Mouse (Mus musculus): ENCODE results near the gene Tktl1. TPM values are rescaled to one million over a fixed set of nuclear protein-coding genes. Genes with fewer than 3 reads are reported as not detected.

Tktl1 gene
- polyA plus RNA-seq, 1 experiment from 2014 or later: 0.08 TPM

Other genes with a start within 250 kb of the Tktl1 start
- gene Renbp, start 246.4 kb upstream of the Tktl1 start, polyA plus RNA-seq (2016; fragmentation: Nextera tagmentation; extraction: Ambion mirVana): 19.7 and 24.7 TPM in 2 replicates
- gene Hcfc1, start 210.9 kb upstream of the Tktl1 start, polyA plus RNA-seq (2016; fragmentation: Nextera tagmentation; extraction: Ambion mirVana): 71.0 and 71.3 TPM in 2 replicates
- 61.1 and 64.6 TPM in 2 replicates for gene Irak1, start 153.3 kb upstream of the Tktl1 start, polyA plus RNA-seq (2016; fragmentation: Nextera tagmentation; extraction: Ambion mirVana)
- gene Opn1mw, start 49.8 kb upstream of the Tktl1 start, polyA plus RNA-seq (2016; fragmentation: Nextera tagmentation; extraction: Ambion mirVana): not detected in 2 replicates
- gene Mecp2, start 41.9 kb upstream of the Tktl1 start, polyA plus RNA-seq (2016; fragmentation: Nextera tagmentation; extraction: Ambion mirVana): 14.8 and 15.6 TPM in 2 replicates
- gene Tex28, start 9.4 kb upstream of the Tktl1 start, polyA plus RNA-seq (2016; fragmentation: Nextera tagmentation; extraction: Ambion mirVana): not detected in 2 replicates
- 359 and 360 TPM in 2 replicates for gene Flna, start 72.6 kb downstream of the Tktl1 start, polyA plus RNA-seq (2016; fragmentation: Nextera tagmentation; extraction: Ambion mirVana)
- 21.9 and 24.4 TPM in 2 replicates for gene Emd, start 77.4 kb downstream of the Tktl1 start, polyA plus RNA-seq (2016; fragmentation: Nextera tagmentation; extraction: Ambion mirVana)
- gene Rpl10, start 93.6 kb downstream of the Tktl1 start, polyA plus RNA-seq (2016; fragmentation: Nextera tagmentation; extraction: Ambion mirVana): 745 and 775 TPM in 2 replicates
- 84.4 and 85.7 TPM in 2 replicates for gene Taz, start 104.7 kb downstream of the Tktl1 start, polyA plus RNA-seq (2016; fragmentation: Nextera tagmentation; extraction: Ambion mirVana)
- gene Dnase1l1, start 105.1 kb downstream of the Tktl1 start, polyA plus RNA-seq (2016; fragmentation: Nextera tagmentation; extraction: Ambion mirVana): 9.1 and 9.6 TPM in 2 replicates
- 114 and 120 TPM in 2 replicates for gene Atp6ap1, start 119.8 kb downstream of the Tktl1 start, polyA plus RNA-seq (2016; fragmentation: Nextera tagmentation; extraction: Ambion mirVana)
- gene Gdi1, start 127.7 kb downstream of the Tktl1 start, polyA plus RNA-seq (2016; fragmentation: Nextera tagmentation; extraction: Ambion mirVana): 305 and 323 TPM in 2 replicates
- gene Fam50a, start 135.8 kb downstream of the Tktl1 start, polyA plus RNA-seq (2016; fragmentation: Nextera tagmentation; extraction: Ambion mirVana): 66.3 and 68.5 TPM in 2 replicates
- 25.1 and 31.1 TPM in 2 replicates for gene Plxna3, start 151.8 kb downstream of the Tktl1 start, polyA plus RNA-seq (2016; fragmentation: Nextera tagmentation; extraction: Ambion mirVana)
- gene Lage3, start 176.4 kb downstream of the Tktl1 start, polyA plus RNA-seq (2016; fragmentation: Nextera tagmentation; extraction: Ambion mirVana): 114 and 122 TPM in 2 replicates
- 62.1 and 62.2 TPM in 2 replicates for gene Ubl4a, start 196.0 kb downstream of the Tktl1 start, polyA plus RNA-seq (2016; fragmentation: Nextera tagmentation; extraction: Ambion mirVana)
- gene Slc10a3, start 196.1 kb downstream of the Tktl1 start, polyA plus RNA-seq (2016; fragmentation: Nextera tagmentation; extraction: Ambion mirVana): 16.4 and 18.2 TPM in 2 replicates
- gene Fam3a, start 216.0 kb downstream of the Tktl1 start, polyA plus RNA-seq (2016; fragmentation: Nextera tagmentation; extraction: Ambion mirVana): 34.2 and 34.3 TPM in 2 replicates
- gene Ikbkg, start 216.0 kb downstream of the Tktl1 start, polyA plus RNA-seq (2016; fragmentation: Nextera tagmentation; extraction: Ambion mirVana): 19.4 and 20.0 TPM in 2 replicates